Mouse (Mus musculus) left cerebral cortex, postnatal 25 days (tissue): ENCODE data around the gene Khdc1c. TPM values are rescaled to one million over a fixed set of nuclear protein-coding genes. Genes with fewer than 3 reads are reported as not detected.

Source experiments
- DNase-seq, 2 experiments: peaks; one replicate each; pipeline ENCODE4 v3.0.0; 2022; ENCODE audit warnings: low spot score in 2 of 2, mixed read lengths in 1 of 2
- intact Hi-C: fragments of 180-260 bp; cut with DNase I; formaldehyde crosslinking; loops from one replicate; pipeline ENCODE4 v1.15.1; 2025
- total RNA-seq, 2 experiments: library from RNA; stranded (reverse); gene quantifications; 2 replicates each; pipeline ENCODE4 v1.2.3; 2021

Gene Khdc1c
- total RNA-seq, 2 experiments from 2014 or later, result not detected

DNA sequence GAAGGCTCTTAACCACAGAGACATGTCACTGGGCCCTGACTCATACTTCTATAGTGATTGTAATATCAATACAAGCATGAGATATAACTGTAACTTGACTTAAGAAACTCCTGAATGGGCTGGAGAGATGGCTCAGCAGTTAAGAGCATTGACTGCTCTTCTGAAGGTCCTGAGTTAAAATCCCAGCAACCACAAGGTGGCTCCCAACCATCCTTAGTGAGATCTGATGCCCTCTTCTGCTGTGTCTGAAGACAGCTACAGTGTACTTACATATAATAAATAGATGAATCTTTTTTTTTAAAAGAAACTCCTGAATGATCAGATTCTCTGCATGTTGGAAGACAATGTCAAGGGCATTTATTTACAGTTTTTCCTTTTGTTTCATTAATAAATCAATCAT is 51.2 kb downstream of the Khdc1c start:
- DNase-seq, result peak; percentile 20 to 54
- intact Hi-C loops, result no loop called here

Other genes with a start within 250 kb of the Khdc1c start
- 10 to 100 TPM; 44.2 to 49.1 TPM for gene Tmem14a, start 149.8 kb upstream of the Khdc1c start, total RNA-seq
- gene Gsta3, start 127.7 kb upstream of the Khdc1c start, total RNA-seq, result 1 to 10 TPM; 1.1 to 1.2 TPM
- not detected for gene Khdc1a, start 18.7 kb upstream of the Khdc1c start, total RNA-seq
- not detected for gene Khdc1b, start 15.2 kb downstream of the Khdc1c start, total RNA-seq